Mouse (Mus musculus) neural tube, embryonic 11.5 days (tissue): ENCODE results near the gene Slc31a1. TPM values are rescaled to one million over a fixed set of nuclear protein-coding genes. Genes with fewer than 3 reads are reported as not detected.

Experiments used
- ATAC-seq: fragments of 200-750 bp; cut with Nextera tagmentation; 2 replicates; pipeline ENCODE4 v1.8.0; 2017; ENCODE audit warnings: moderate number of reproducible peaks, mild to moderate bottlenecking, moderate TSS enrichment, moderate library complexity; ENCODE audit not compliant: insufficient read depth, low FRiP score, low TSS enrichment
- DNase-seq: peaks from one replicate; pipeline ENCODE4 v3.0.0-alpha.2; 2015; ENCODE audit warnings: low spot score
- H3K27ac ChIP-seq: fragments of 300-500 bp; sonication (generic); 2 replicates; pipeline ENCODE4 v1.5.1; 2014; ENCODE audit warnings: low read depth, mild to moderate bottlenecking, low read length
- H3K27me3 ChIP-seq: fragments of 300-500 bp; sonication (generic); 2 replicates; pipeline ENCODE4 v1.6.1; 2014; ENCODE audit warnings: mild to moderate bottlenecking, low read length, mixed read lengths; ENCODE audit not compliant: control insufficient read depth, insufficient read depth
- H3K36me3 ChIP-seq: fragments of 300-500 bp; sonication (generic); 2 replicates; pipeline ENCODE4 v1.6.1; 2014; ENCODE audit warnings: mild to moderate bottlenecking, low read length, moderate library complexity, mixed read lengths; ENCODE audit not compliant: control insufficient read depth, insufficient read depth
- H3K4me1 ChIP-seq: fragments of 300-500 bp; sonication (generic); 2 replicates; pipeline ENCODE4 v1.6.1; 2014; ENCODE audit warnings: low read length, mixed read lengths; ENCODE audit not compliant: control insufficient read depth, insufficient read depth
- H3K4me2 ChIP-seq: fragments of 300-500 bp; sonication (generic); 2 replicates; pipeline ENCODE4 v1.6.1; 2014; ENCODE audit warnings: low read depth, mild to moderate bottlenecking, moderate library complexity
- H3K4me3 ChIP-seq: fragments of 300-500 bp; sonication (generic); 2 replicates; pipeline ENCODE4 v1.5.1; 2014; ENCODE audit warnings: low read depth, low read length
- H3K9ac ChIP-seq: fragments of 300-500 bp; sonication (generic); 2 replicates; pipeline ENCODE4 v1.6.1; 2014; ENCODE audit warnings: mild to moderate bottlenecking, low read length
- H3K9me3 ChIP-seq: fragments of 300-500 bp; sonication (generic); 2 replicates; pipeline ENCODE4 v1.6.1; 2016; ENCODE audit warnings: low read length; ENCODE audit not compliant: control insufficient read depth
- WGBS: fragments of 180-500 bp; shearing (Covaris S2); extraction: QIAGEN DNeasy Blood & Tissue Kit; methylation state at CpG from one replicate; pipeline ENCODE4 v1.1.7; 2014; 5-methylcytosine and 5-hydroxymethylcytosine counted together
- polyA plus RNA-seq: library from polyadenylated mRNA; unstranded; fragments of >200 nt; fragmentation: Nextera tagmentation; extraction: Ambion mirVana; gene quantifications from 2 replicates; pipeline ENCODE4 v1.2.1, GENCODE M21; 2014

Slc31a1 gene
- polyA plus RNA-seq, 1 experiment from 2014 or later: 48.5 TPM

GRCm38 (mm10) chr4:62427978-62428758 is 67.6 kb downstream of the Slc31a1 start:
- Histone ChIP-seq H3K9me3 (no peaks in the 10 kb centered on the region), H3K36me3 (peaks cover 7% of the 10 kb centered on the region), H3K27me3 (no peaks in the 10 kb centered on the region), H3K4me1 (no peaks in the 10 kb centered on the region), H3K4me2 (no peak overlapping the region), H3K9ac (no peak overlapping the region), H3K4me3 (no peak overlapping the region), H3K27ac (no peak overlapping the region)
- 77% methylated on average over 17 of the region's 17 CpGs for WGBS
- ATAC-seq (no peak), DNase-seq (no peak)

GRCm38 (mm10) chr4:62429616-62430015 is 69.1 kb downstream of the Slc31a1 start:
- no peaks in the 10 kb centered on the region for H3K4me1 ChIP-seq
- no peak for ATAC-seq
- 88% methylated on average over 9 of the region's 9 CpGs for WGBS
- no peak overlapping the region for H3K27ac ChIP-seq
- no peak overlapping the region for H3K4me3 ChIP-seq
- H3K4me2 ChIP-seq: no peak overlapping the region
- no peak for DNase-seq
- H3K9me3 ChIP-seq: no peaks in the 10 kb centered on the region
- H3K9ac ChIP-seq: no peak overlapping the region
- no peaks in the 10 kb centered on the region for H3K27me3 ChIP-seq
- no peaks in the 10 kb centered on the region; the same call in none of the 2 replicates for H3K36me3 ChIP-seq

GRCm38 (mm10) chr4:62430678-62431077 is 70.2 kb downstream of the Slc31a1 start:
- Histone ChIP-seq H3K27me3 (no peaks in the 10 kb centered on the region), H3K9ac (no peak overlapping the region), H3K9me3 (no peaks in the 10 kb centered on the region), H3K4me1 (no peaks in the 10 kb centered on the region), H3K36me3 (no peaks in the 10 kb centered on the region; the same call in 1 of the 2 replicates), H3K4me2 (no peak overlapping the region), H3K4me3 (no peak overlapping the region), H3K27ac (no peak overlapping the region)
- DNase-seq (no peak), ATAC-seq (no peak)

- no peak overlapping the region for H3K9ac ChIP-seq
These were observed 71.0 kb downstream of the Slc31a1 start for GRCm38 (mm10) chr4:62431522-62431921.

GRCm38 (mm10) chr4:62433939-62434870 is 73.7 kb downstream of the Slc31a1 start:
- no peaks in the 10 kb centered on the region for H3K36me3 ChIP-seq
- DNase-seq (no peak), ATAC-seq (no peak)
- no peak overlapping the region for H3K27ac ChIP-seq
- no peaks in the 10 kb centered on the region for H3K9me3 ChIP-seq
- no peak overlapping the region for H3K9ac ChIP-seq
- H3K4me3 ChIP-seq: no peak overlapping the region
- WGBS: 86% methylated on average over 7 of the region's 7 CpGs
- H3K4me2 ChIP-seq: no peak overlapping the region
- H3K4me1 ChIP-seq: no peaks in the 10 kb centered on the region
- H3K27me3 ChIP-seq: no peaks in the 10 kb centered on the region

More at GRCm38 (mm10) chr4:62431522-62431921, 71.0 kb downstream of the Slc31a1 start:
- Histone ChIP-seq H3K4me2 (no peak overlapping the region), H3K36me3 (no peaks in the 10 kb centered on the region), H3K27ac (no peak overlapping the region), H3K4me1 (no peaks in the 10 kb centered on the region), H3K9me3 (no peaks in the 10 kb centered on the region), H3K27me3 (no peaks in the 10 kb centered on the region), H3K4me3 (no peak overlapping the region)
- ATAC-seq: no peak
- WGBS: 75% methylated on average over 4 of the region's 4 CpGs
- no peak for DNase-seq

- Histone ChIP-seq H3K9me3 (no peaks in the 10 kb centered on the region), H3K9ac (no peak within 1 kb of the TSS), H3K4me3 (no peak within 1 kb of the TSS), H3K27me3 (no peaks in the 10 kb centered on the region), H3K4me2 (no peak within 1 kb of the TSS), H3K27ac (no peak within 1 kb of the TSS), H3K4me1 (no peaks in the 10 kb centered on the region), H3K36me3 (no peaks in the 10 kb centered on the region)
- 85% methylated on average over 6 of the region's 6 CpGs for WGBS
- no peak for DNase-seq
- ATAC-seq: no peak
These were observed 74.6 kb downstream of the Slc31a1 start, which contains the start of gene Rnf183 for GRCm38 (mm10) chr4:62435081-62435480. Rnf183 (minus strand) TSS chr4:62435252.

- no peak for ATAC-seq
- H3K36me3 ChIP-seq: no peaks in the 10 kb centered on the region
- H3K4me3 ChIP-seq: no peak overlapping the region
- WGBS: 92% methylated on average over 3 of the region's 3 CpGs
- no peak for DNase-seq
- H3K27me3 ChIP-seq: no peaks in the 10 kb centered on the region
- no peak overlapping the region for H3K9ac ChIP-seq
- no peaks in the 10 kb centered on the region for H3K9me3 ChIP-seq
- H3K27ac ChIP-seq: no peak overlapping the region
- no peaks in the 10 kb centered on the region for H3K4me1 ChIP-seq
- no peak overlapping the region for H3K4me2 ChIP-seq
These were observed 76.8 kb downstream of the Slc31a1 start for GRCm38 (mm10) chr4:62437256-62437778.

GRCm38 (mm10) chr4:62437871-62438270 is 77.3 kb downstream of the Slc31a1 start:
- no peaks in the 10 kb centered on the region for H3K4me1 ChIP-seq
- H3K9me3 ChIP-seq: no peaks in the 10 kb centered on the region
- DNase-seq: no peak
- 87% methylated on average over 7 of the region's 7 CpGs for WGBS
- no peak overlapping the region for H3K27ac ChIP-seq
- no peak overlapping the region for H3K9ac ChIP-seq
- no peak overlapping the region for H3K4me3 ChIP-seq
- no peaks in the 10 kb centered on the region for H3K36me3 ChIP-seq
- no peak for ATAC-seq
- no peaks in the 10 kb centered on the region for H3K27me3 ChIP-seq
- no peak overlapping the region for H3K4me2 ChIP-seq
